Mouse (Mus musculus) heart, embryonic 10.5 days (tissue): ENCODE data around the gene Tmigd3. TPM values are rescaled to one million over a fixed set of nuclear protein-coding genes. Genes with fewer than 3 reads are reported as not detected.
"Not testable (repeated sequence)": the region's sequence is repeated elsewhere in the genome, so short reads cannot be mapped to it uniquely, and the experiment has no call there.

ENCODE experiments used
- DNase-seq: peaks from one replicate; pipeline ENCODE4 v3.0.0-alpha.2; 2017; ENCODE audit warnings: low spot score
- H3K27ac ChIP-seq: fragments of 300-500 bp; sonication (generic); 2 replicates; pipeline ENCODE4 v1.5.1; 2016; ENCODE audit warnings: mild to moderate bottlenecking
- H3K27me3 ChIP-seq: fragments of 300-500 bp; sonication (generic); 2 replicates; pipeline ENCODE4 v1.6.1; 2016; ENCODE audit warnings: mild to moderate bottlenecking; ENCODE audit not compliant: poor library complexity, insufficient read depth, severe bottlenecking
- H3K36me3 ChIP-seq: fragments of 300-500 bp; sonication (generic); 2 replicates; pipeline ENCODE4 v1.6.1; 2016; ENCODE audit warnings: mild to moderate bottlenecking, moderate library complexity
- H3K4me1 ChIP-seq: fragments of 300-500 bp; sonication (generic); 2 replicates; pipeline ENCODE4 v1.6.1; 2016; ENCODE audit warnings: mild to moderate bottlenecking
- H3K4me3 ChIP-seq: fragments of 300-500 bp; sonication (generic); 2 replicates; pipeline ENCODE4 v1.5.1; 2016; ENCODE audit warnings: mild to moderate bottlenecking, moderate library complexity
- H3K9me3 ChIP-seq: fragments of 300-500 bp; sonication (generic); 2 replicates; pipeline ENCODE4 v1.6.1; 2016; ENCODE audit warnings: mild to moderate bottlenecking, moderate library complexity
- WGBS: fragments of 180-500 bp; shearing (Covaris S2); methylation state at CpG from one replicate; pipeline ENCODE4 v1.1.7; 2016; 5-methylcytosine and 5-hydroxymethylcytosine counted together
- polyA plus RNA-seq: library from polyadenylated mRNA; unstranded; fragments of >200 nt; fragmentation: Nextera tagmentation; extraction: Ambion mirVana; gene quantifications from 2 replicates; pipeline ENCODE4 v1.2.1, GENCODE M21; 2016

Gene Tmigd3
- polyA plus RNA-seq, 1 experiment from 2014 or later = 0.73 TPM

- WGBS = 17% methylated on average over 10 of the region's 10 CpGs
- Histone ChIP-seq H3K27me3 (no peaks in the 10 kb centered on the region), H3K36me3 (no peaks in the 10 kb centered on the region), H3K4me1 (peaks cover 36% of the 10 kb centered on the region), H3K27ac (no peak overlapping the region), H3K4me3 (no peak overlapping the region), H3K9me3 (no peaks in the 10 kb centered on the region)
- no peak for DNase-seq
Observed at GRCm38 (mm10) chr3:105913839-105914681, 43.4 kb downstream of the Tmigd3 start.

- H3K4me3 ChIP-seq = no peak overlapping the region
- H3K4me1 ChIP-seq = peaks cover 34% of the 10 kb centered on the region
- no peaks in the 10 kb centered on the region for H3K27me3 ChIP-seq
- no peak overlapping the region for H3K27ac ChIP-seq
- H3K9me3 ChIP-seq = no peaks in the 10 kb centered on the region
- DNase-seq = no peak
- H3K36me3 ChIP-seq = no peaks in the 10 kb centered on the region
- 23% methylated on average over 1 of the region's 1 CpGs for whole genome bisulfite sequencing
Observed at GRCm38 (mm10) chr3:105915281-105915680, 44.6 kb downstream of the Tmigd3 start.

GRCm38 (mm10) chr3:105916455-105916854, 45.8 kb downstream of the Tmigd3 start:
- H3K27me3 ChIP-seq, H3K4me3 ChIP-seq, DNase-seq, H3K36me3 ChIP-seq, H3K9me3 ChIP-seq, H3K27ac ChIP-seq: not testable (repeated sequence)
- H3K4me1 ChIP-seq = peaks cover 34% of the 10 kb centered on the region

- WGBS = 35% methylated on average over 10 of the region's 10 CpGs
Observed at GRCm38 (mm10) chr3:105917656-105918354, 47.1 kb downstream of the Tmigd3 start.

GRCm38 (mm10) chr3:105918355-105918745, 47.6 kb downstream of the Tmigd3 start:
- Histone ChIP-seq H3K27ac (no peak overlapping the region; the same call in 1 of the 2 replicates), H3K36me3 (no peaks in the 10 kb centered on the region), H3K4me1 (peaks cover 28% of the 10 kb centered on the region)

More at GRCm38 (mm10) chr3:105917656-105918354, 47.1 kb downstream of the Tmigd3 start:
- Histone ChIP-seq H3K4me3 (no peak overlapping the region), H3K4me1 (peaks cover 29% of the 10 kb centered on the region), H3K27me3 (no peaks in the 10 kb centered on the region), H3K36me3 (no peaks in the 10 kb centered on the region), H3K9me3 (no peaks in the 10 kb centered on the region), H3K27ac (no peak overlapping the region)
- DNase-seq = no peak

GRCm38 (mm10) chr3:105920743-105921142, 50.0 kb downstream of the Tmigd3 start:
- not testable (repeated sequence) for H3K4me3 ChIP-seq, H3K9me3 ChIP-seq, H3K4me1 ChIP-seq, H3K27ac ChIP-seq, H3K27me3 ChIP-seq, H3K36me3 ChIP-seq, DNase-seq

More at GRCm38 (mm10) chr3:105918355-105918745, 47.6 kb downstream of the Tmigd3 start:
- Histone ChIP-seq H3K4me3 (no peak overlapping the region), H3K27me3 (no peaks in the 10 kb centered on the region), H3K9me3 (no peaks in the 10 kb centered on the region)
- WGBS = 62% methylated on average over 3 of the region's 3 CpGs
- DNase-seq = no peak

- WGBS = 77% methylated on average over 2 of the region's 2 CpGs
- Histone ChIP-seq H3K9me3 (no peaks in the 10 kb centered on the region), H3K4me3 (no peak overlapping the region), H3K36me3 (no peaks in the 10 kb centered on the region), H3K27ac (no peak overlapping the region), H3K4me1 (peaks cover 12% of the 10 kb centered on the region), H3K27me3 (no peaks in the 10 kb centered on the region)
- DNase-seq = no peak
Observed at GRCm38 (mm10) chr3:105921959-105922358, 51.3 kb downstream of the Tmigd3 start.

GRCm38 (mm10) chr3:105924616-105925015, 53.9 kb downstream of the Tmigd3 start:
- Histone ChIP-seq H3K27me3 (no peaks in the 10 kb centered on the region), H3K4me1 (peaks cover 6% of the 10 kb centered on the region), H3K27ac (no peak overlapping the region), H3K36me3 (no peaks in the 10 kb centered on the region), H3K9me3 (no peaks in the 10 kb centered on the region), H3K4me3 (no peak overlapping the region)
- DNase-seq = no peak
- WGBS = 75% methylated on average over 9 of the region's 9 CpGs

GRCm38 (mm10) chr3:105927561-105928194, 57.0 kb downstream of the Tmigd3 start:
- Histone ChIP-seq H3K4me3 (no peak overlapping the region), H3K9me3 (no peaks in the 10 kb centered on the region), H3K36me3 (no peaks in the 10 kb centered on the region), H3K4me1 (peaks cover 6% of the 10 kb centered on the region), H3K27ac (no peak overlapping the region), H3K27me3 (no peaks in the 10 kb centered on the region)
- 82% methylated on average over 7 of the region's 7 CpGs for WGBS
- DNase-seq = no peak

GRCm38 (mm10) chr3:105928195-105928569, 57.5 kb downstream of the Tmigd3 start:
- 87% methylated on average over 3 of the region's 3 CpGs for WGBS
- Histone ChIP-seq H3K36me3 (no peaks in the 10 kb centered on the region), H3K4me1 (peaks cover 6% of the 10 kb centered on the region), H3K4me3 (no peak overlapping the region), H3K27me3 (no peaks in the 10 kb centered on the region), H3K27ac (no peak overlapping the region), H3K9me3 (no peaks in the 10 kb centered on the region)
- no peak for DNase-seq

- no peaks in the 10 kb centered on the region for H3K36me3 ChIP-seq
- no peaks in the 10 kb centered on the region for H3K27me3 ChIP-seq
- H3K4me3 ChIP-seq = no peak overlapping the region
- DNase-seq = no peak
- H3K9me3 ChIP-seq = no peaks in the 10 kb centered on the region
- 81% methylated on average over 6 of the region's 6 CpGs for WGBS
- H3K4me1 ChIP-seq = peaks cover 6% of the 10 kb centered on the region
- no peak overlapping the region for H3K27ac ChIP-seq
Observed at GRCm38 (mm10) chr3:105928781-105929180, 58.1 kb downstream of the Tmigd3 start.

- no peaks in the 10 kb centered on the region for H3K27me3 ChIP-seq
- no peaks in the 10 kb centered on the region for H3K9me3 ChIP-seq
- no peak overlapping the region for H3K4me3 ChIP-seq
- H3K27ac ChIP-seq = no peak overlapping the region
- H3K4me1 ChIP-seq = peaks cover 6% of the 10 kb centered on the region
- DNase-seq = no peak
- no peaks in the 10 kb centered on the region for H3K36me3 ChIP-seq
- 81% methylated on average over 7 of the region's 7 CpGs for WGBS
Observed at GRCm38 (mm10) chr3:105929821-105930220, 59.1 kb downstream of the Tmigd3 start.

GRCm38 (mm10) chr3:105931095-105931494, 60.4 kb downstream of the Tmigd3 start:
- Histone ChIP-seq H3K4me3 (no peak overlapping the region), H3K27me3 (no peaks in the 10 kb centered on the region), H3K4me1 (peaks cover 6% of the 10 kb centered on the region), H3K36me3 (no peaks in the 10 kb centered on the region), H3K27ac (no peak overlapping the region), H3K9me3 (no peaks in the 10 kb centered on the region)
- no peak for DNase-seq
- WGBS = 85% methylated on average over 2 of the region's 2 CpGs
